ENCODE assay signal across 26 mouse cellular contexts in genomic region chr3:106144081-106144480, GRCm38 (mm10). TPM values are rescaled to one million over a fixed set of nuclear protein-coding genes. Genes with fewer than 3 reads are reported as not detected.
DNase-seq lines count a peak whose midpoint lies in the region; ATAC-seq and TF ChIP-seq lines count a peak whose summit lies in the region.
"Had no signal": no experiment of that assay in that cellular context is flagged by ENCODE, and none has a peak within 500 bp of the region (broad histone marks: within the 10 kb centered on the region; RNA-seq: fewer than 3 reads in every experiment).

No protein-coding gene starts in this region.

- no peaks in the 10 kb centered on the region for H3K9me3 ChIP-seq in hindbrain, embryonic 11.5 days (ENCODE audit: control insufficient read depth, low read length)
- H3K9me3 ChIP-seq in hindbrain, embryonic 10.5 days: peaks cover 26% of the 10 kb centered on the region
- peaks cover 7% of the 10 kb centered on the region; the same call in 1 of the 2 replicates for H3K9me3 ChIP-seq in midbrain, embryonic 12.5 days
- no peaks in the 10 kb centered on the region for H3K9me3 ChIP-seq in midbrain, embryonic 16.5 days (replicated peaks; ENCODE audit: control insufficient read depth, low read length, poor library complexity, severe bottlenecking)
- H3K9me3 ChIP-seq in liver, postnatal 0 days (ENCODE audit: low read length): no peaks in the 10 kb centered on the region
- H3K9me3 ChIP-seq: forebrain, embryonic 13.5 days had no signal

- no peak for TF ChIP-seq EP300 in liver, postnatal 0 days (IDR thresholded peaks at IDR 0.05; ENCODE audit: low read depth)

- no peak for TF ChIP-seq CTCF in liver, postnatal 0 days (IDR thresholded peaks at IDR 0.05; ENCODE audit: low read depth)

- H3K4me1 ChIP-seq in hindbrain, embryonic 11.5 days (replicated peaks; ENCODE audit: control insufficient read depth, insufficient read depth, low read length): no peaks in the 10 kb centered on the region
- no peaks in the 10 kb centered on the region for H3K4me1 ChIP-seq in hindbrain, embryonic 10.5 days (replicated peaks)
- no peaks in the 10 kb centered on the region for H3K4me1 ChIP-seq in midbrain, embryonic 12.5 days
- H3K4me1 ChIP-seq in midbrain, embryonic 16.5 days (ENCODE audit: control insufficient read depth, insufficient read depth, low read length): no peaks in the 10 kb centered on the region
- no peaks in the 10 kb centered on the region for H3K4me1 ChIP-seq in liver, postnatal 0 days (ENCODE audit: insufficient read depth)
- H3K4me1 ChIP-seq: forebrain, embryonic 13.5 days; heart, embryonic 15.5 days; limb, embryonic 15.5 days had no signal

- H3K9ac ChIP-seq in hindbrain, embryonic 11.5 days (ENCODE audit: low read depth, low read length): no peak overlapping the region
- H3K9ac ChIP-seq in midbrain, embryonic 12.5 days (replicated peaks): no peak overlapping the region
- H3K9ac ChIP-seq in midbrain, embryonic 16.5 days (ENCODE audit: low read depth, low read length): no peak overlapping the region
- no peak overlapping the region for H3K9ac ChIP-seq in liver, postnatal 0 days (replicated peaks)
- H3K9ac ChIP-seq: forebrain, embryonic 13.5 days; heart, embryonic 15.5 days; limb, embryonic 15.5 days had no signal

- 92% methylated on average over 10 of the region's 10 CpGs for WGBS in hindbrain, embryonic 11.5 days
- 92% methylated on average over 10 of the region's 10 CpGs for WGBS in hindbrain, embryonic 10.5 days
- WGBS in midbrain, embryonic 12.5 days: 93% methylated on average over 10 of the region's 10 CpGs
- 92% methylated on average over 10 of the region's 10 CpGs for WGBS in midbrain, embryonic 16.5 days
- WGBS in liver, postnatal 0 days (ENCODE audit: insufficient replicate concordance): 79% methylated on average over 10 of the region's 10 CpGs

- DNase-seq in cerebellum, adult 9-10 months: no peak
- DNase-seq in hindbrain, embryonic 11.5 days (ENCODE audit: low spot score): no peak
- no peak for DNase-seq in hindbrain, embryonic 10.5 days (ENCODE audit: low spot score)
- DNase-seq in liver, postnatal 0 days: peak; percentile 15
- DNase-seq in adrenal gland, postnatal 25 days: no peak
- DNase-seq: adrenal gland, adult 8-10 months; cerebellum, postnatal 10 days; kidney, adult 11 months; kidney, postnatal 10 days; layer of hippocampus, postnatal 36 days; right cerebral cortex, adult 18-20 months; thymus, adult 18-20 months; thymus, postnatal 4 days had no signal

- H3K27me3 ChIP-seq in hindbrain, embryonic 11.5 days (ENCODE audit: control insufficient read depth, insufficient read depth, low read length): no peaks in the 10 kb centered on the region
- no peaks in the 10 kb centered on the region for H3K27me3 ChIP-seq in hindbrain, embryonic 10.5 days (ENCODE audit: insufficient read depth, poor library complexity, severe bottlenecking)
- H3K27me3 ChIP-seq in midbrain, embryonic 12.5 days: no peaks in the 10 kb centered on the region
- H3K27me3 ChIP-seq in midbrain, embryonic 16.5 days (ENCODE audit: control insufficient read depth, insufficient read depth, low read depth, low read length): no peaks in the 10 kb centered on the region
- no peaks in the 10 kb centered on the region for H3K27me3 ChIP-seq in liver, postnatal 0 days (ENCODE audit: insufficient read depth, low read length)
- H3K27me3 ChIP-seq: forebrain, embryonic 13.5 days; heart, embryonic 15.5 days; limb, embryonic 15.5 days; Patski had no signal

- 0 out of 2 replicates have a peak, but pooled peaks have one; percentile 20 for ATAC-seq in cerebellum, adult (ENCODE audit: insufficient number of reproducible peaks, low FRiP score, low TSS enrichment)
- ATAC-seq in hindbrain, embryonic 11.5 days (ENCODE audit: low FRiP score): peak; percentile 45
- ATAC-seq in midbrain, embryonic 12.5 days (ENCODE audit: low FRiP score, low read depth): peak; percentile 49
- no peak for ATAC-seq in midbrain, embryonic 16.5 days
- no peak; the same call in 1 of the 2 replicates for ATAC-seq in liver, postnatal 0 days
- ATAC-seq: forebrain, embryonic 13.5 days; Patski had no signal

- no peak overlapping the region for H3K4me2 ChIP-seq in hindbrain, embryonic 11.5 days (replicated peaks; ENCODE audit: low read depth, low read length)
- no peak overlapping the region for H3K4me2 ChIP-seq in midbrain, embryonic 12.5 days (replicated peaks)
- H3K4me2 ChIP-seq in midbrain, embryonic 16.5 days (ENCODE audit: low read length): no peak overlapping the region
- no peak overlapping the region for H3K4me2 ChIP-seq in liver, postnatal 0 days (ENCODE audit: low read depth, low read length)
- H3K4me2 ChIP-seq: forebrain, embryonic 13.5 days; heart, embryonic 15.5 days; limb, embryonic 15.5 days had no signal

- H3K27ac ChIP-seq in hindbrain, embryonic 11.5 days (ENCODE audit: low read depth, low read length): no peak overlapping the region
- no peak overlapping the region for H3K27ac ChIP-seq in hindbrain, embryonic 10.5 days
- H3K27ac ChIP-seq in midbrain, embryonic 12.5 days (replicated peaks): no peak overlapping the region
- no peak overlapping the region for H3K27ac ChIP-seq in midbrain, embryonic 16.5 days (ENCODE audit: low read length)
- no peak overlapping the region for H3K27ac ChIP-seq in liver, postnatal 0 days (ENCODE audit: low read depth)
- H3K27ac ChIP-seq: forebrain, embryonic 13.5 days; heart, embryonic 15.5 days; limb, embryonic 15.5 days had no signal

- no peak overlapping the region for H3K4me3 ChIP-seq in hindbrain, embryonic 11.5 days (ENCODE audit: low read depth, low read length)
- H3K4me3 ChIP-seq in hindbrain, embryonic 10.5 days: no peak overlapping the region
- no peak overlapping the region for H3K4me3 ChIP-seq in midbrain, embryonic 12.5 days
- no peak overlapping the region for H3K4me3 ChIP-seq in midbrain, embryonic 16.5 days (ENCODE audit: low read depth, low read length)
- no peak overlapping the region for H3K4me3 ChIP-seq in liver, postnatal 0 days (ENCODE audit: low read depth, low read length)
- H3K4me3 ChIP-seq: forebrain, embryonic 13.5 days; heart, embryonic 15.5 days; limb, embryonic 15.5 days had no signal

- no peaks in the 10 kb centered on the region for H3K36me3 ChIP-seq in hindbrain, embryonic 11.5 days (ENCODE audit: control insufficient read depth, insufficient read depth, low read length)
- no peaks in the 10 kb centered on the region for H3K36me3 ChIP-seq in hindbrain, embryonic 10.5 days
- no peaks in the 10 kb centered on the region for H3K36me3 ChIP-seq in midbrain, embryonic 12.5 days
- no peaks in the 10 kb centered on the region for H3K36me3 ChIP-seq in midbrain, embryonic 16.5 days (ENCODE audit: control insufficient read depth, insufficient read depth, low read length)
- H3K36me3 ChIP-seq in liver, postnatal 0 days (replicated peaks; ENCODE audit: insufficient read depth, low read length): no peaks in the 10 kb centered on the region
- H3K36me3 ChIP-seq: heart, embryonic 15.5 days; limb, embryonic 15.5 days had no signal

RNA-seq across cellular contexts. Expression of gene Chil3, which starts 23.3 kb away (rescaled TPM):
- polyA plus RNA-seq in hindbrain, embryonic 11.5 days (2014; fragmentation: Nextera tagmentation; extraction: Ambion mirVana): not detected in 2 replicates
- polyA plus RNA-seq in hindbrain, embryonic 10.5 days (2016; fragmentation: Nextera tagmentation; extraction: Ambion mirVana): 0.14 TPM in 1 of 2 replicates, not detected in the other
- polyA plus RNA-seq in midbrain, embryonic 12.5 days (2016; fragmentation: Nextera tagmentation; extraction: Ambion mirVana): not detected in 2 replicates
- polyA plus RNA-seq in midbrain, embryonic 16.5 days (2015; fragmentation: Nextera tagmentation; extraction: Ambion mirVana): not detected in 2 replicates
- polyA plus RNA-seq in liver, postnatal 0 days (2015; fragmentation: Nextera tagmentation; extraction: Ambion mirVana): 103 and 110 TPM in 2 replicates
- total RNA-seq in adrenal gland, postnatal 25 days (2021): not detected in 2 replicates
- total RNA-seq: gastrocnemius, adult 8-10 months; layer of hippocampus, adult 18-20 months; layer of hippocampus, postnatal 36 days; left cerebral cortex, postnatal 14 days had no signal
- polyA plus RNA-seq: forebrain, embryonic 13.5 days; neural tube, embryonic 11.5 days; Patski had no signal

RNA-seq across cellular contexts. Expression of gene Chia1, which starts 31.1 kb away (rescaled TPM):
- polyA plus RNA-seq in hindbrain, embryonic 11.5 days (2014; fragmentation: Nextera tagmentation; extraction: Ambion mirVana): 0.11 and 0.88 TPM in 2 replicates
- 0.12 and 0.56 TPM in 2 replicates for polyA plus RNA-seq in hindbrain, embryonic 10.5 days (2016; fragmentation: Nextera tagmentation; extraction: Ambion mirVana)
- polyA plus RNA-seq in midbrain, embryonic 12.5 days (2016; fragmentation: Nextera tagmentation; extraction: Ambion mirVana): 0.14 and 0.35 TPM in 2 replicates
- polyA plus RNA-seq in midbrain, embryonic 16.5 days (2015; fragmentation: Nextera tagmentation; extraction: Ambion mirVana): 1.1 and 1.5 TPM in 2 replicates
- not detected in 2 replicates for polyA plus RNA-seq in liver, postnatal 0 days (2015; fragmentation: Nextera tagmentation; extraction: Ambion mirVana)
- not detected in 2 replicates for total RNA-seq in adrenal gland, postnatal 25 days (2021)
- total RNA-seq: adrenal gland, adult 8-10 months; granulocyte monocyte progenitor cell, adult 5-6 weeks; monocyte, adult 5-6 weeks had no signal
- polyA plus RNA-seq: limb, embryonic 15.5 days; neural tube, embryonic 11.5 days; Patski had no signal

Comparison
In these comparisons a context has a peak if more than half of its experiments do, and no peak if none do; other contexts are left out.
1. ATAC-seq: peak in cerebellum, adult (single experiment), hindbrain, embryonic 11.5 days (single experiment) and midbrain, embryonic 12.5 days (single experiment); none in midbrain, embryonic 16.5 days (single experiment) and liver, postnatal 0 days (single experiment).
2. RNA of gene Chil3, which starts 23.3 kb away (polyA plus RNA-seq): 103 to 110 TPM in liver, postnatal 0 days; not detected in midbrain, embryonic 16.5 days, not detected in hindbrain, embryonic 11.5 days, 0.14 TPM in hindbrain, embryonic 10.5 days and not detected in midbrain, embryonic 12.5 days; every median in the first group is over 10 times any median in the second.